8 mouse cellular contexts compared by ENCODE assay signal in the genomic region with DNA sequence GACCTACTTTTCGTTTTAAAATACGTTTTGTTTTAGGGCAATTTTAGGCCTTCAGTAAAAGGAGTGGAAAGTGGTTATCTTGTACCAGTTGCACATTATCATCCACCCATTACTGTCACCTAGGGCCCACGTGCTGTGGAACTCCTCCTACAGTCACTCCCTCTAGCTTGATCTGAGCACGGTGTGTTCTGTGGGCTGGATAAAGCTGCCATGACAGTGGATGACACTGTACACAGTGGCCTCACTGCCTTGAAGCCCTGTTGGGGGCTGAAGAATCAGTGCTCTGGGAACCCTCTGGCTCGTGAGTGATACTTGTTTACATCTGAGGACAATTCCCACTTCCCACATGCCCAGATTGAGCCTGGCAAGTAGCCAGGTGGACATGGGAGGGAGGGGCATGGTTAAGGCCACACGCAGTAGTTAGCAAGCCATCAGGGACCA. TPM values are rescaled to one million over a fixed set of nuclear protein-coding genes. Genes with fewer than 3 reads are reported as not detected.
DNase-seq lines count a peak whose midpoint lies in the region; ATAC-seq and TF ChIP-seq lines count a peak whose summit lies in the region.

No protein-coding gene starts in this region.

- ATAC-seq in neural tube, embryonic 11.5 days (ENCODE audit: insufficient read depth, low FRiP score, low TSS enrichment): no peak
- ATAC-seq in hindbrain, embryonic 13.5 days (ENCODE audit: low FRiP score): no peak
- no peak for ATAC-seq in midbrain, embryonic 16.5 days

- H3K27me3 ChIP-seq in neural tube, embryonic 11.5 days (ENCODE audit: control insufficient read depth, insufficient read depth, low read length): no peaks in the 10 kb centered on the region
- H3K27me3 ChIP-seq in hindbrain, embryonic 13.5 days: no peaks in the 10 kb centered on the region
- no peaks in the 10 kb centered on the region for H3K27me3 ChIP-seq in liver, adult 2 months (ENCODE audit: control insufficient read depth, insufficient read depth, low read length)
- H3K27me3 ChIP-seq in midbrain, embryonic 16.5 days (ENCODE audit: control insufficient read depth, insufficient read depth, low read depth, low read length): no peaks in the 10 kb centered on the region

- H3K4me2 ChIP-seq in neural tube, embryonic 11.5 days (ENCODE audit: low read depth): peak overlapping the region; percentile 77
- H3K4me2 ChIP-seq in hindbrain, embryonic 13.5 days: peak overlapping the region; percentile 97
- H3K4me2 ChIP-seq in midbrain, embryonic 16.5 days (ENCODE audit: low read length): peak overlapping the region; percentile 80

- peak; percentile 51; the same call in 1 of the 2 replicates for TF ChIP-seq POLR2A in embryonic fibroblast, embryonic 13.5 days (IDR thresholded peaks at IDR 0.05; ENCODE audit: low read depth, low read length)
- TF ChIP-seq POLR2A in liver, adult 2 months (IDR thresholded peaks at IDR 0.05; ENCODE audit: extremely low read depth, insufficient read depth, low read length): no peak

- no peak for DNase-seq in neural tube, embryonic 11.5 days (ENCODE audit: low spot score)
- no peak for DNase-seq in neural tube, embryonic 10.5 days (ENCODE audit: extremely low spot score, low spot score)
- peak; percentile 63 for DNase-seq in adrenal gland, postnatal 10 days
- DNase-seq in liver, adult 2 months (ENCODE audit: extremely low read depth, low read depth, low spot score): peak; percentile 76
- peak; percentile 29 for DNase-seq in yolk sac, embryonic 10.5 days (ENCODE audit: low spot score)

- H3K36me3 ChIP-seq in neural tube, embryonic 11.5 days (ENCODE audit: control insufficient read depth, insufficient read depth, low read length): no peaks in the 10 kb centered on the region; the same call in 1 of the 2 replicates
- H3K36me3 ChIP-seq in hindbrain, embryonic 13.5 days: peaks cover 25% of the 10 kb centered on the region
- no peaks in the 10 kb centered on the region for H3K36me3 ChIP-seq in liver, adult 2 months (ENCODE audit: control insufficient read depth, insufficient read depth, low read length)
- peaks cover 12% of the 10 kb centered on the region for H3K36me3 ChIP-seq in midbrain, embryonic 16.5 days (ENCODE audit: control insufficient read depth, insufficient read depth, low read length)

- H3K4me1 ChIP-seq in neural tube, embryonic 11.5 days (ENCODE audit: control insufficient read depth, insufficient read depth, low read length): peaks cover 7% of the 10 kb centered on the region
- H3K4me1 ChIP-seq in embryonic fibroblast, embryonic 13.5 days (ENCODE audit: control insufficient read depth, insufficient read depth, low read length): peaks cover 10% of the 10 kb centered on the region
- H3K4me1 ChIP-seq in hindbrain, embryonic 13.5 days (replicated peaks): peaks cover 48% of the 10 kb centered on the region
- H3K4me1 ChIP-seq in liver, adult 2 months (ENCODE audit: control insufficient read depth, insufficient read depth, low read length): peaks cover 36% of the 10 kb centered on the region
- H3K4me1 ChIP-seq in midbrain, embryonic 16.5 days (ENCODE audit: control insufficient read depth, insufficient read depth, low read length): peaks cover 18% of the 10 kb centered on the region

- H3K27ac ChIP-seq in neural tube, embryonic 11.5 days (ENCODE audit: low read depth, low read length): no peak overlapping the region
- H3K27ac ChIP-seq in embryonic fibroblast, embryonic 13.5 days (ENCODE audit: insufficient read depth, low read length): peak overlapping the region; percentile 82
- peak overlapping the region; percentile 93 for H3K27ac ChIP-seq in hindbrain, embryonic 13.5 days
- peak overlapping the region; percentile 68 for H3K27ac ChIP-seq in liver, adult 2 months (replicated peaks; ENCODE audit: insufficient read depth, low read depth, low read length)
- H3K27ac ChIP-seq in midbrain, embryonic 16.5 days (ENCODE audit: low read length): peak overlapping the region; percentile 93

- H3K9me3 ChIP-seq in neural tube, embryonic 11.5 days (ENCODE audit: control insufficient read depth, low read length): no peaks in the 10 kb centered on the region
- no peaks in the 10 kb centered on the region for H3K9me3 ChIP-seq in hindbrain, embryonic 13.5 days
- H3K9me3 ChIP-seq in midbrain, embryonic 16.5 days (replicated peaks; ENCODE audit: control insufficient read depth, low read length, poor library complexity, severe bottlenecking): no peaks in the 10 kb centered on the region

- no peak for TF ChIP-seq CTCF in embryonic fibroblast, embryonic 13.5 days (IDR thresholded peaks at IDR 0.05; ENCODE audit: borderline replicate concordance, insufficient read depth, low read length)
- TF ChIP-seq CTCF in liver, adult 2 months (IDR thresholded peaks at IDR 0.05; ENCODE audit: low read depth, low read length): no peak

- H3K9ac ChIP-seq in neural tube, embryonic 11.5 days (ENCODE audit: low read length): peak overlapping the region; percentile 83
- H3K9ac ChIP-seq in hindbrain, embryonic 13.5 days: peak overlapping the region; percentile 94
- H3K9ac ChIP-seq in liver, adult 2 months (ENCODE audit: low read depth, low read length): peak overlapping the region; percentile 82
- H3K9ac ChIP-seq in midbrain, embryonic 16.5 days (ENCODE audit: low read depth, low read length): peak overlapping the region; percentile 79

- peaks cover 12% of the 10 kb centered on the region; the same call in 1 of the 2 replicates for H3K79me2 ChIP-seq in liver, adult 2 months (ENCODE audit: control insufficient read depth, insufficient read depth, low read length)

- peak overlapping the region; percentile 74 for H3K4me3 ChIP-seq in neural tube, embryonic 11.5 days (ENCODE audit: low read depth, low read length)
- peak overlapping the region; percentile 87 for H3K4me3 ChIP-seq in embryonic fibroblast, embryonic 13.5 days (ENCODE audit: insufficient read depth, low read length)
- H3K4me3 ChIP-seq in hindbrain, embryonic 13.5 days: peak overlapping the region; percentile 77
- H3K4me3 ChIP-seq in liver, adult 2 months (ENCODE audit: insufficient read depth, low read depth, low read length): peak overlapping the region; percentile 71
- peak overlapping the region; percentile 71 for H3K4me3 ChIP-seq in midbrain, embryonic 16.5 days (ENCODE audit: low read depth, low read length)

- 20% methylated on average over 6 of the region's 6 CpGs for WGBS in neural tube, embryonic 11.5 days
- 8% methylated on average over 6 of the region's 6 CpGs for WGBS in hindbrain, embryonic 13.5 days
- WGBS in liver, adult 2 months: under 1% methylated on average over 6 of the region's 6 CpGs
- 9% methylated on average over 6 of the region's 6 CpGs for WGBS in midbrain, embryonic 16.5 days

RNA-seq across cellular contexts. Expression of a gene that starts 1.2 kb away (rescaled TPM):
- 143 and 145 TPM in 2 replicates for polyA plus RNA-seq in neural tube, embryonic 11.5 days (2014; fragmentation: Nextera tagmentation; extraction: Ambion mirVana)
- 10 to 100 TPM; 69.6 to 82.9 TPM for total RNA-seq in adrenal gland, postnatal 10 days (2021)
- polyA plus RNA-seq in embryonic fibroblast, embryonic 13.5 days (2011; ENCODE audit: insufficient read length, low read depth, missing spikeins): 54.6 and 61.6 TPM in 2 replicates
- 113 TPM in 2 replicates for polyA plus RNA-seq in hindbrain, embryonic 13.5 days (2015; fragmentation: Nextera tagmentation; extraction: Ambion mirVana)
- 20.9 and 26.5 TPM in 2 replicates for total RNA-seq in liver, adult 2 months (2014; rRNA removed)
- 62.3 and 69.1 TPM in 2 replicates for polyA plus RNA-seq in liver, adult 2 months (2012; rRNA removed)
- polyA plus RNA-seq in midbrain, embryonic 16.5 days (2015; fragmentation: Nextera tagmentation; extraction: Ambion mirVana): 115 and 122 TPM in 2 replicates

RNA-seq across cellular contexts. Expression of a gene that starts 52.9 kb away (rescaled TPM):
- polyA plus RNA-seq in neural tube, embryonic 11.5 days (2014; fragmentation: Nextera tagmentation; extraction: Ambion mirVana): 45.3 and 48.9 TPM in 2 replicates
- 10 to 100 TPM; 59.5 to 78.6 TPM for total RNA-seq in adrenal gland, postnatal 10 days (2021)
- 46.3 and 49.0 TPM in 2 replicates for polyA plus RNA-seq in embryonic fibroblast, embryonic 13.5 days (2011; ENCODE audit: insufficient read length, low read depth, missing spikeins)
- polyA plus RNA-seq in hindbrain, embryonic 13.5 days (2015; fragmentation: Nextera tagmentation; extraction: Ambion mirVana): 43.6 and 44.7 TPM in 2 replicates
- total RNA-seq in liver, adult 2 months (2014; rRNA removed): 15.6 and 15.8 TPM in 2 replicates
- 6.7 and 8.8 TPM in 2 replicates for polyA plus RNA-seq in liver, adult 2 months (2012; rRNA removed)
- polyA plus RNA-seq in midbrain, embryonic 16.5 days (2015; fragmentation: Nextera tagmentation; extraction: Ambion mirVana): 47.4 and 48.5 TPM in 2 replicates

Comparison
In these comparisons a context has a peak if more than half of its experiments do, and no peak if none do; other contexts are left out.
1. DNase-seq: peak in adrenal gland, postnatal 10 days (single experiment), liver, adult 2 months (single experiment) and yolk sac, embryonic 10.5 days (single experiment); none in neural tube, embryonic 11.5 days (single experiment) and neural tube, embryonic 10.5 days (single experiment).
2. Peak in every context shown above with its lines, with median percentiles within 50 percentile points of each other: H3K4me2 ChIP-seq, H3K4me3 ChIP-seq and H3K9ac ChIP-seq.